Mouse (Mus musculus) MEL (cell line): ENCODE results near the gene Dnaic1. TPM values are rescaled to one million over a fixed set of nuclear protein-coding genes. Genes with fewer than 3 reads are reported as not detected.

ENCODE experiments used
- DNase-seq: peaks from one replicate; pipeline ENCODE4 v3.0.0; 2011; ENCODE audit warnings: low read depth, low spot score
- H3K27ac ChIP-seq: 2 replicates; pipeline ENCODE4 v1.5.1; 2012; ENCODE audit warnings: low read depth, mild to moderate bottlenecking, control low read depth, low read length, moderate library complexity; ENCODE audit not compliant: control insufficient read depth
- H3K27me3 ChIP-seq, 2 experiments: fragments of 150-350 bp in 1 of 2; sonication (generic) in 1 of 2; 2 replicates each; pipeline ENCODE4 v1.6.1; 2012; ENCODE audit warnings: low read length in 2 of 2, mild to moderate bottlenecking in 2 of 2, improper control_type of control experiment in 1 of 2, moderate library complexity in 1 of 2; ENCODE audit not compliant: insufficient read depth in 2 of 2, control insufficient read depth in 1 of 2
- H3K36me3 ChIP-seq, 2 experiments: 2 replicates each; pipeline ENCODE4 v1.6.1; 2012 to 2014; ENCODE audit warnings: low read length in 2 of 2, improper control_type of control experiment in 1 of 2, inconsistent platforms in 1 of 2, mild to moderate bottlenecking in 1 of 2; ENCODE audit not compliant: insufficient read depth in 2 of 2, control insufficient read depth in 1 of 2
- H3K4me1 ChIP-seq, 2 experiments: fragments of 150-350 bp in 1 of 2; sonication (generic) in 1 of 2; 2 replicates each; pipeline ENCODE4 v1.6.1; 2012; ENCODE audit warnings: low read length in 2 of 2, improper control_type of control experiment in 1 of 2, mild to moderate bottlenecking in 1 of 2; ENCODE audit not compliant: insufficient read depth in 2 of 2, control insufficient read depth in 1 of 2
- H3K4me3 ChIP-seq, 2 experiments: fragments of 150-350 bp in 1 of 2; sonication (generic) in 1 of 2; 2 replicates each; pipeline ENCODE4 v1.5.1; 2012; ENCODE audit warnings: low read depth in 2 of 2, low read length in 2 of 2, mild to moderate bottlenecking in 2 of 2, moderate library complexity in 2 of 2, control low read depth in 1 of 2, improper control_type of control experiment in 1 of 2; ENCODE audit not compliant: control insufficient read depth in 1 of 2, insufficient read depth in 1 of 2
- H3K79me2 ChIP-seq: 2 replicates; pipeline ENCODE4 v1.6.1; 2012; ENCODE audit warnings: mild to moderate bottlenecking, low read length, moderate library complexity; ENCODE audit not compliant: control insufficient read depth, poor library complexity, insufficient read depth
- H3K9ac ChIP-seq: 2 replicates; pipeline ENCODE4 v1.6.1; 2012; ENCODE audit warnings: low read depth, mild to moderate bottlenecking, control low read depth, low read length, moderate library complexity; ENCODE audit not compliant: control insufficient read depth, poor library complexity, severe bottlenecking
- H3K9me3 ChIP-seq: fragments of 150-350 bp; sonication (generic); replicated peaks from 2 replicates; pipeline ENCODE4 v1.6.1; 2012; ENCODE audit warnings: mild to moderate bottlenecking, low read length, improper control_type of control experiment, moderate library complexity; ENCODE audit not compliant: insufficient read depth
- ELF1 ChIP-seq: IDR thresholded peaks from 2 replicates; pipeline ENCODE4 v1.6.1; 2014; ENCODE audit warnings: low read depth, mild to moderate bottlenecking, inconsistent platforms, low read length, improper control_type of control experiment, moderate library complexity
- EP300 ChIP-seq, 2 experiments: IDR thresholded peaks; 2 replicates each; pipeline ENCODE4 v1.6.1; 2011; ENCODE audit warnings: improper control_type of control experiment in 2 of 2, low read length in 2 of 2, low read depth in 1 of 2, mild to moderate bottlenecking in 1 of 2
- GABPA ChIP-seq: IDR thresholded peaks from 2 replicates; pipeline ENCODE4 v1.6.1; 2012; ENCODE audit warnings: low read depth, mild to moderate bottlenecking, inconsistent platforms, low read length, improper control_type of control experiment, moderate library complexity
- HCFC1 ChIP-seq: IDR thresholded peaks from 2 replicates; pipeline ENCODE4 v1.6.1; 2012; ENCODE audit warnings: low read depth, mild to moderate bottlenecking, inconsistent platforms, low read length, improper control_type of control experiment, moderate library complexity
- KAT2A ChIP-seq: conservative IDR thresholded peaks from 2 replicates; pipeline ENCODE4 v1.6.1; 2012; ENCODE audit warnings: low read depth, low read length, improper control_type of control experiment, inconsistent platforms
- MAFK ChIP-seq: IDR thresholded peaks from 2 replicates; pipeline ENCODE4 v1.6.1; 2011; ENCODE audit warnings: low read depth, mild to moderate bottlenecking, low read length, improper control_type of control experiment, borderline replicate concordance
- MEF2A ChIP-seq: IDR thresholded peaks from 2 replicates; pipeline ENCODE4 v1.6.1; 2014; ENCODE audit warnings: low read depth, mild to moderate bottlenecking, inconsistent platforms, low read length, improper control_type of control experiment; ENCODE audit not compliant: poor library complexity, insufficient replicate concordance, severe bottlenecking; ENCODE audit errors: extremely low read depth
- MYB ChIP-seq: IDR thresholded peaks from 2 replicates; pipeline ENCODE4 v1.6.1; 2011; ENCODE audit warnings: mild to moderate bottlenecking, low read depth, low read length, improper control_type of control experiment
- NELFE ChIP-seq: IDR thresholded peaks from 2 replicates; pipeline ENCODE4 v1.6.1; 2011; ENCODE audit warnings: low read depth, low read length, improper control_type of control experiment
- POLR2AphosphoS5 ChIP-seq: IDR thresholded peaks from 2 replicates; pipeline ENCODE4 v1.6.1; 2012; ENCODE audit warnings: low read depth, borderline replicate concordance, mild to moderate bottlenecking, inconsistent platforms, low read length, moderate library complexity, mixed read lengths
- RAD21 ChIP-seq: IDR thresholded peaks from 2 replicates; pipeline ENCODE4 v1.6.1; 2011; ENCODE audit warnings: mild to moderate bottlenecking, low read depth, low read length, improper control_type of control experiment
- SIN3A ChIP-seq: IDR thresholded peaks from 2 replicates; pipeline ENCODE4 v1.6.1; 2012; ENCODE audit warnings: low read length, improper control_type of control experiment, inconsistent platforms
- SMC3 ChIP-seq: IDR thresholded peaks from 2 replicates; pipeline ENCODE4 v1.6.1; 2011; ENCODE audit warnings: low read depth, low read length, improper control_type of control experiment
- TAL1 ChIP-seq: IDR thresholded peaks from 2 replicates; pipeline ENCODE4 v1.6.1; 2012; ENCODE audit warnings: mild to moderate bottlenecking, inconsistent platforms, low read length, moderate library complexity, mixed read lengths
- TCF12 ChIP-seq: IDR thresholded peaks from 2 replicates; pipeline ENCODE4 v1.6.1; 2014; ENCODE audit warnings: low read depth, mild to moderate bottlenecking, inconsistent platforms, low read length, improper control_type of control experiment, moderate library complexity
- UBTF ChIP-seq: IDR thresholded peaks from 2 replicates; pipeline ENCODE4 v1.6.1; 2012; ENCODE audit warnings: low read depth, mild to moderate bottlenecking, inconsistent platforms, low read length, improper control_type of control experiment, moderate library complexity, borderline replicate concordance; ENCODE audit not compliant: insufficient read depth
- ZC3H11A ChIP-seq: IDR thresholded peaks from 2 replicates; pipeline ENCODE4 v1.6.1; 2012; ENCODE audit warnings: low read depth, mild to moderate bottlenecking, inconsistent platforms, low read length, improper control_type of control experiment
- ZMIZ1 ChIP-seq: IDR thresholded peaks from 2 replicates; pipeline ENCODE4 v1.6.1; 2012; ENCODE audit warnings: low read depth, mild to moderate bottlenecking, inconsistent platforms, low read length, improper control_type of control experiment, moderate library complexity
- ZNF384 ChIP-seq: IDR thresholded peaks from 2 replicates; pipeline ENCODE4 v1.6.1; 2012; ENCODE audit warnings: low read depth, mild to moderate bottlenecking, inconsistent platforms, low read length, improper control_type of control experiment
- polyA plus RNA-seq, 2 experiments: library from polyadenylated mRNA; stranded (reverse) in 1 of 2; unstranded in 1 of 2; fragments of >175 nt in 1 of 2; fragments of >200 nt in 1 of 2; gene quantifications; 2 replicates each; pipeline versions ENCODE4 v1.2.1 to v1.2.4; 2012; ENCODE audit warnings: low replicate concordance in 2 of 2, low read depth in 1 of 2; ENCODE audit not compliant: insufficient read length in 2 of 2, insufficient read depth in 1 of 2, missing spikeins in 1 of 2
- total RNA-seq: library from RNA; depleted of rRNA; stranded (reverse); fragments of 300-350 nt; gene quantifications from 2 replicates; pipeline ENCODE4 v1.2.3, GENCODE M21; 2012

Gene Dnaic1
- total and polyA plus RNA-seq, 3 experiments, result not detected

- no peak for DNase-seq
- Histone ChIP-seq H3K27me3 (no peaks in the 10 kb centered on the region), H3K27ac (no peak overlapping the region), H3K79me2 (no peaks in the 10 kb centered on the region), H3K4me3 (no peak overlapping the region), H3K4me1 (no peaks in the 10 kb centered on the region), H3K9me3 (no peaks in the 10 kb centered on the region), H3K36me3 (no peaks in the 10 kb centered on the region), H3K9ac (no peak overlapping the region)
- TF ChIP-seq KAT2A (no peak), UBTF (no peak), POLR2AphosphoS5 (no peak)
Observed at GRCm38 (mm10) chr4:41556311-41556953, 13.1 kb upstream of the Dnaic1 start.

- no peak overlapping the region for H3K27ac ChIP-seq
- no peak for DNase-seq
- H3K9ac ChIP-seq, result no peak overlapping the region
- H3K4me1 ChIP-seq, result no peaks in the 10 kb centered on the region
- no peaks in the 10 kb centered on the region for H3K9me3 ChIP-seq
- no peaks in the 10 kb centered on the region for H3K27me3 ChIP-seq
- no peak for TF ChIP-seq SMC3
- TF ChIP-seq ELF1, result no peak
- no peak for TF ChIP-seq GABPA
- TF ChIP-seq SIN3A, result no peak
- TF ChIP-seq KAT2A, result no peak
- TF ChIP-seq ZMIZ1, result no peak
- TF ChIP-seq MEF2A, result no peak
- no peak for TF ChIP-seq TAL1
- no peak for TF ChIP-seq MYB
- no peak for TF ChIP-seq TCF12
- TF ChIP-seq RAD21, result no peak
- TF ChIP-seq HCFC1, result no peak
- TF ChIP-seq NELFE, result no peak
- no peak for TF ChIP-seq EP300 (IDR thresholded peaks at IDR 0.05; ENCODE audit: low read depth in 1 of 2, low read length in 2 of 2)
- no peak for TF ChIP-seq ZNF384
- TF ChIP-seq ZC3H11A, result no peak
- no peak for TF ChIP-seq MAFK
- no peaks in the 10 kb centered on the region for H3K79me2 ChIP-seq
- H3K36me3 ChIP-seq, result no peaks in the 10 kb centered on the region
- no peak overlapping the region for H3K4me3 ChIP-seq
Observed at GRCm38 (mm10) chr4:41557092-41557491, 12.5 kb upstream of the Dnaic1 start.
